Mouse (Mus musculus): ENCODE measurements at regions not wholly inside any gene's neighbourhood (a gene's known extent, or its start where the extent isn't known, plus 50 kb on each side); places are given as distances from the start of the nearest gene placed in this dataset.

DNA sequence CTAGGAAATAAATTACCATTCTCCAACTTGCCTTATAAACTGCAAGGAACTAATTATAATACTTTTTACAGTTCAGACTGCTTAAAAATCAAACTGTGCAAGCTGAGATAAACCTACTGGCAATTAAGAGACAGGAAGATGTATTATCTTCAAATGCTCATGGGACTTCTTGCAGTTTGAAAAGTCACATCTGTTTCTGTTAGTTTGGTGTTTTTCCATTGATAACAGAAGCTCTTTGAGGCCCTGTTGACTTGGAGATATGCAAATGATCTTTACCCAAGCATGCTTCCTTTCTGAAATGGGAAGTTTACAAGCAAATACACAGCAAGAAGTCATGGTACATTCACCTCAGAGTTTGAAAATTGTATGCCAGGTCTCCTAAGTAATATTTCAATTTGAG lies 605.7 kb upstream of the Amot start:
- TF ChIP-seq CTCF (IDR thresholded peaks at IDR 0.05; ENCODE audit: low read depth) (no peak), EP300 (IDR thresholded peaks at IDR 0.05; ENCODE audit: low read depth) (peak; percentile 93)
